Mouse (Mus musculus): ENCODE data around the gene Rbm42. TPM values are rescaled to one million over a fixed set of nuclear protein-coding genes. Genes with fewer than 3 reads are reported as not detected.

Gene Rbm42
- total and polyA plus RNA-seq, 3 experiments, result 65.3 to 109 (median 105) TPM

GRCm38 (mm10) chr7:30607706-30608309 is 42.3 kb downstream of the Rbm42 start:
- Histone ChIP-seq H3K79me2 (replicated peaks; ENCODE audit: control insufficient read depth, extremely low read depth, insufficient read depth, poor library complexity, severe bottlenecking) (peaks cover 3% of the 10 kb centered on the region), H3K4me2 (ENCODE audit: insufficient read depth, low read depth, poor library complexity, severe bottlenecking) (no peak overlapping the region), H3K4me1 (ENCODE audit: control insufficient read depth in 1 of 2, insufficient read depth in 2 of 2) (peaks cover 23 to 29% of the 10 kb centered on the region in 2 experiments), H3K4me3 (replicated peaks in 1 of 3; ENCODE audit: low read depth in 2 of 3, low read length in 2 of 3, poor library complexity in 1 of 3) (no peak overlapping the region), H3K27ac (ENCODE audit: insufficient read depth, low read depth) (no peak overlapping the region), H3K9me3 (replicated peaks; ENCODE audit: low read length) (no peaks in the 10 kb centered on the region), H3K36me3 (replicated peaks in 1 of 2; ENCODE audit: control insufficient read depth in 1 of 2, insufficient read depth in 1 of 2, low read length in 1 of 2) (peaks cover 0 to 26% of the 10 kb centered on the region in 2 experiments), H3K27me3 (replicated peaks) (no peaks in the 10 kb centered on the region), H3K9ac (ENCODE audit: insufficient read depth, low read depth) (no peak overlapping the region)
- DNase-seq (ENCODE audit: extremely low read depth), result peak; percentile 85
- in situ Hi-C loops (cut with MboI; ENCODE audit: low pct_ligation_motif_present, low pct_unique_long_range_greater_than_20kb, low sequenced_read_pairs) (loop anchor here (5.0 kb wide), 1 partner anchor 51 kb away; the partner anchor contains the start of gene Lin37), dilution Hi-C loops (cut with MboI; ENCODE audit: extremely low pct_ligation_motif_present, extremely low pct_unique_long_range_greater_than_20kb, low sequenced_read_pairs) (no loop called here)
- TF ChIP-seq POLR2AphosphoS2 (IDR thresholded peaks at IDR 0.05; ENCODE audit: low read depth, low read length), result no peak
- peak; percentile 97 for TF ChIP-seq SMC3 (IDR thresholded peaks at IDR 0.05; ENCODE audit: low read depth, low read length)
- TF ChIP-seq ZC3H11A (IDR thresholded peaks at IDR 0.05; ENCODE audit: low read depth, low read length), result peak; percentile 91
- no peak for TF ChIP-seq GABPA (IDR thresholded peaks at IDR 0.05; ENCODE audit: insufficient replicate concordance, low read depth, low read length)
- TF ChIP-seq NELFE (IDR thresholded peaks at IDR 0.05; ENCODE audit: low read depth, low read length), result peak; percentile 63; the same call in 1 of the 2 replicates
- TF ChIP-seq SIN3A (IDR thresholded peaks at IDR 0.05; ENCODE audit: low read length), result peak; percentile 75
- 0 out of 2 replicates have a peak, but pooled peaks have one; percentile 23 for TF ChIP-seq NRF1 (IDR thresholded peaks at IDR 0.05; ENCODE audit: low read depth, low read length)
- TF ChIP-seq ZMIZ1 (IDR thresholded peaks at IDR 0.05; ENCODE audit: low read depth, low read length), result no peak
- no peak for TF ChIP-seq MAFK (IDR thresholded peaks at IDR 0.05; ENCODE audit: insufficient replicate concordance, low read length)
- peak; percentile 80 for TF ChIP-seq CHD2 (IDR thresholded peaks at IDR 0.05; ENCODE audit: low read length)
- TF ChIP-seq ELF1 (IDR thresholded peaks at IDR 0.05; ENCODE audit: low read depth, low read length), result peak; percentile 45
- 0 out of 2 replicates have a peak, but pooled peaks have one; percentile 33 for TF ChIP-seq BHLHE40 (IDR thresholded peaks at IDR 0.05; ENCODE audit: low read depth, low read length)
- 0 out of 2 replicates have a peak, but pooled peaks have one; percentile 30 for TF ChIP-seq MXI1 (IDR thresholded peaks at IDR 0.05; ENCODE audit: low read depth, low read length)
- no peak for TF ChIP-seq TBP (conservative IDR thresholded peaks at IDR 0.05; ENCODE audit: low read depth, low read length)
- TF ChIP-seq ETS1 (conservative IDR thresholded peaks at IDR 0.05; ENCODE audit: low read depth, low read length), result no peak
- no peak for TF ChIP-seq KAT2A (IDR thresholded peaks at IDR 0.05; ENCODE audit: insufficient replicate concordance, low read length)
- TF ChIP-seq MYC (IDR thresholded peaks at IDR 0.05; ENCODE audit: low read depth, low read length), result peak; percentile 75; the same call in 1 of the 2 replicates
- no peak for TF ChIP-seq E2F4 (IDR thresholded peaks at IDR 0.05; ENCODE audit: insufficient replicate concordance, low read depth, low read length)
- TF ChIP-seq UBTF (IDR thresholded peaks at IDR 0.05; ENCODE audit: low read depth, low read length), result no peak
- no peak for TF ChIP-seq ZKSCAN1 (IDR thresholded peaks at IDR 0.05; ENCODE audit: borderline replicate concordance, low read depth, low read length)
- TF ChIP-seq MAZ (IDR thresholded peaks at IDR 0.05; ENCODE audit: low read depth, low read length), result peak; percentile 99
- TF ChIP-seq ZNF384 (IDR thresholded peaks at IDR 0.05; ENCODE audit: low read depth, low read length), result no peak
- TF ChIP-seq USF2 (conservative IDR thresholded peaks at IDR 0.05; ENCODE audit: low read depth, low read length), result no peak
- TF ChIP-seq RAD21 (IDR thresholded peaks at IDR 0.05; ENCODE audit: low read depth, low read length), result peak; percentile 96
- TF ChIP-seq CTCF (conservative IDR thresholded peaks at IDR 0.05 in 1 of 2, IDR thresholded peaks at IDR 0.05 in 1 of 2; ENCODE audit: low read depth in 2 of 2, low read length in 2 of 2), result peak; percentile 68 to 95
- TF ChIP-seq JUN (IDR thresholded peaks at IDR 0.05; ENCODE audit: insufficient read depth, low read depth, low read length), result no peak
- TF ChIP-seq HCFC1 (IDR thresholded peaks at IDR 0.05; ENCODE audit: low read depth, low read length), result peak; percentile 39
- TF ChIP-seq EP300 (IDR thresholded peaks at IDR 0.05; ENCODE audit: low read length), result 0 out of 2 replicates have a peak, but pooled peaks have one; percentile 9
- no peak for TF ChIP-seq PAX5 (IDR thresholded peaks at IDR 0.05; ENCODE audit: low read length)
- 0 out of 2 replicates have a peak, but pooled peaks have one; percentile 31 for TF ChIP-seq TCF12 (IDR thresholded peaks at IDR 0.05; ENCODE audit: low read depth, low read length)
- peak; percentile 35; the same call in 1 of the 2 replicates for TF ChIP-seq JUND (conservative IDR thresholded peaks at IDR 0.05; ENCODE audit: low read depth, low read length)
- TF ChIP-seq POLR2A (IDR thresholded peaks at IDR 0.05; ENCODE audit: low read depth, low read length), result no peak
- TF ChIP-seq USF1 (IDR thresholded peaks at IDR 0.05; ENCODE audit: low read depth, low read length), result no peak
- peak; percentile 56; the same call in 1 of the 2 replicates for TF ChIP-seq MAX (IDR thresholded peaks at IDR 0.05; ENCODE audit: low read length)
- no peak for TF ChIP-seq RCOR1 (conservative IDR thresholded peaks at IDR 0.05; ENCODE audit: low read depth, low read length)
- TF ChIP-seq IRF4 (IDR thresholded peaks at IDR 0.05; ENCODE audit: low read depth, low read length), result peak; percentile 63; the same call in 1 of the 2 replicates
- peak; percentile 51; the same call in 1 of the 2 replicates for TF ChIP-seq MEF2A (IDR thresholded peaks at IDR 0.05; ENCODE audit: borderline replicate concordance, low read depth, low read length)
- TF ChIP-seq CHD1 (IDR thresholded peaks at IDR 0.05; ENCODE audit: low read depth, low read length), result no peak

All from CH12.LX (cell line).